Comparison of ENCODE assay signal across 9 mouse cellular contexts in the genomic region with DNA sequence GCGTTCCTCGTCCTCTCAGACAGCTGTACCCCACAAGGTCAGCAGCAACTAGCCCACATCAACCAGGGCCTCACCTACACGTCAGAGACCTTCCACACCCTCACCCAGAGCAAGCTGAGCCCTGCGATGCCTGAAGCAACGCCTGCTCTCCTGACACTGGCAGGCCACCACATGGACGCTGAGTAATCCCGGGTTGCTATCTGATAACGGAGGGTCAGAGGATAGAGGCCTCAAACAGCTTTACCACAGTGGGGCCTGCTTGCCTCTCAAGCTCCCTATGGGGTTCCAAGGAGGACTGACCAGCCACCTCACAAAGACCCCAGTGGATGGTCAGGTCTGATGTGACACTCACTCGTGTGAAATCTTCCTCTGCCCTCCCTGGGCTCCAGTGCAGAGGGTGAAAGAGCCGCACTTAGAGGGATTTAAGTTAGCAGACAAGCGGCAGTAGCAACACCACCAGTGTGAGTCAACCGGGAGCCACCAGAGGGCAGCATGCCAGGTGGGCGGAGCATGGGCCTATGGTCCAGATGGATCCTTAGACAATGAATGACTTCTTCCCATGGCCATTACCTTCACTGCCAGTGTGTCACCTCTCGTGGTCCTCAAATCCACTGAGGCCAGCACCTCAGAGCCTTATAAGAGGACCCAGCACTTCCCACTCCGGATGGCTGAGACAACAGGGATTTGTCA. TPM values are rescaled to one million over a fixed set of nuclear protein-coding genes. Genes with fewer than 3 reads are reported as not detected.
DNase-seq lines count a peak whose midpoint lies in the region; ATAC-seq lines count a peak whose summit lies in the region.
"Had no signal": no experiment of that assay in that cellular context is flagged by ENCODE, and none has a peak within 500 bp of the region (broad histone marks: within the 10 kb centered on the region; RNA-seq: fewer than 3 reads in every experiment).

No protein-coding gene starts in this region.

- no peak overlapping the region for H3K4me3 ChIP-seq in limb, embryonic 11.5 days (ENCODE audit: low read depth, low read length)
- H3K4me3 ChIP-seq: embryonic facial prominence, embryonic 15.5 days had no signal

- ATAC-seq in monocyte, adult 5-6 weeks (replicated peaks; ENCODE audit: insufficient number of reproducible peaks, low FRiP score, low TSS enrichment, poor library complexity, severe bottlenecking) = no peak; the same call in 1 of the 2 replicates
- 0 out of 2 replicates have a peak, but pooled peaks have one; percentile 53 for ATAC-seq in erythroblast, adult 5-6 weeks (replicated peaks; ENCODE audit: low FRiP score, poor library complexity, severe bottlenecking)
- ATAC-seq in hematopoietic stem cell, adult 5-6 weeks (replicated peaks in 1 of 2; ENCODE audit: insufficient read depth in 1 of 2, low FRiP score in 2 of 2, low TSS enrichment in 1 of 2, low read depth in 1 of 2, poor library complexity in 2 of 2, severe bottlenecking in 2 of 2) = peak; percentile 34 to 47; a peak in 2 of 4 replicates
- ATAC-seq in limb, embryonic 11.5 days (ENCODE audit: insufficient number of reproducible peaks, low FRiP score, low TSS enrichment, low read depth) = no peak

- WGBS in limb, embryonic 11.5 days = 74% methylated on average over 15 of the region's 15 CpGs

- no peaks in the 10 kb centered on the region for H3K4me1 ChIP-seq in limb, embryonic 11.5 days (ENCODE audit: control insufficient read depth, insufficient read depth, low read length)

- no peak overlapping the region for H3K27ac ChIP-seq in limb, embryonic 11.5 days (replicated peaks; ENCODE audit: low read depth, low read length)
- H3K27ac ChIP-seq: embryonic facial prominence, embryonic 15.5 days had no signal

- no peak overlapping the region for H3K4me2 ChIP-seq in limb, embryonic 11.5 days (ENCODE audit: low read depth, severe bottlenecking)
- H3K4me2 ChIP-seq: embryonic facial prominence, embryonic 15.5 days had no signal

- no peak overlapping the region for H3K9ac ChIP-seq in limb, embryonic 11.5 days (ENCODE audit: low read length)
- H3K9ac ChIP-seq: embryonic facial prominence, embryonic 15.5 days had no signal

- H3K27me3 ChIP-seq in limb, embryonic 11.5 days (ENCODE audit: control insufficient read depth, insufficient read depth, low read length) = no peaks in the 10 kb centered on the region
- H3K27me3 ChIP-seq: embryonic facial prominence, embryonic 15.5 days had no signal

- DNase-seq in monocyte, adult 2 months (ENCODE audit: low read depth in 1 of 2, low spot score in 2 of 2) = peak; percentile 41 to 51
- DNase-seq in adrenal gland, postnatal 4 days (ENCODE audit: low spot score in 2 of 2) = peak; percentile 56 to 77
- peak; percentile 74 for DNase-seq in limb, embryonic 11.5 days (ENCODE audit: low spot score)
- DNase-seq in natural killer cell, adult 2 months (ENCODE audit: low spot score in 2 of 2) = peak; percentile 30 to 56
- DNase-seq in thymus, postnatal 10 days (ENCODE audit: low spot score in 2 of 2) = peak; percentile 44 to 70

- H3K36me3 ChIP-seq in limb, embryonic 11.5 days (ENCODE audit: control insufficient read depth, insufficient read depth, low read length) = peaks cover 29% of the 10 kb centered on the region

- H3K9me3 ChIP-seq in limb, embryonic 11.5 days (ENCODE audit: control insufficient read depth, low read length) = no peaks in the 10 kb centered on the region
- H3K9me3 ChIP-seq: embryonic facial prominence, embryonic 15.5 days had no signal

RNA-seq across cellular contexts. Expression of a gene that starts 12.0 kb away (rescaled TPM):
- 2.9 to 5.3 TPM (median 3.1 TPM) in 3 replicates for total RNA-seq in monocyte, adult 5-6 weeks (2017)
- total RNA-seq in adrenal gland, postnatal 4 days (2021) = 10 to 100 TPM; 41.2 to 48.6 TPM
- 2.7 and 23.2 TPM in 2 replicates for total RNA-seq in erythroblast, adult 5-6 weeks (2015; ENCODE audit: low replicate concordance)
- 0.85 and 3.2 TPM in 2 replicates for total RNA-seq in erythroblast, adult 5-6 weeks (2017; ENCODE audit: low replicate concordance)
- total RNA-seq in hematopoietic stem cell, adult 5-6 weeks (2017) = 15.5 and 16.4 TPM in 2 replicates
- polyA plus RNA-seq in limb, embryonic 11.5 days (2014; fragmentation: Nextera tagmentation; extraction: Ambion mirVana) = 24.6 and 26.2 TPM in 2 replicates

RNA-seq across cellular contexts. Expression of a gene that starts 23.4 kb away (rescaled TPM):
- total RNA-seq in monocyte, adult 5-6 weeks (2017) = 112 to 213 TPM (median 125 TPM) in 3 replicates
- total RNA-seq in adrenal gland, postnatal 4 days (2021) = 1 to 10 TPM; 6.8 to 8.0 TPM
- total RNA-seq in erythroblast, adult 5-6 weeks (2015; ENCODE audit: low replicate concordance) = 11.1 and 14.4 TPM in 2 replicates
- total RNA-seq in erythroblast, adult 5-6 weeks (2017; ENCODE audit: low replicate concordance) = 14.9 and 20.2 TPM in 2 replicates
- 51.1 and 56.9 TPM in 2 replicates for total RNA-seq in hematopoietic stem cell, adult 5-6 weeks (2017)
- 2.7 and 2.9 TPM in 2 replicates for polyA plus RNA-seq in limb, embryonic 11.5 days (2014; fragmentation: Nextera tagmentation; extraction: Ambion mirVana)

RNA-seq across cellular contexts. Expression of a gene that starts 48.3 kb away (rescaled TPM):
- total RNA-seq in monocyte, adult 5-6 weeks (2017) = 9.8 to 16.9 TPM (median 13.1 TPM) in 3 replicates
- total RNA-seq in adrenal gland, postnatal 4 days (2021) = 10 to 100 TPM; 13.2 to 16.8 TPM
- not detected in 2 replicates for total RNA-seq in erythroblast, adult 5-6 weeks (2015; ENCODE audit: low replicate concordance)
- total RNA-seq in erythroblast, adult 5-6 weeks (2017; ENCODE audit: low replicate concordance) = not detected in 2 replicates
- total RNA-seq in hematopoietic stem cell, adult 5-6 weeks (2017) = 5.1 and 11.2 TPM in 2 replicates
- 28.9 and 29.7 TPM in 2 replicates for polyA plus RNA-seq in limb, embryonic 11.5 days (2014; fragmentation: Nextera tagmentation; extraction: Ambion mirVana)

Comparison
In these comparisons a context has a peak if more than half of its experiments do, and no peak if none do; other contexts are left out.
1. ATAC-seq: peak in erythroblast, adult 5-6 weeks (single experiment) and hematopoietic stem cell, adult 5-6 weeks (2 of 2); none in monocyte, adult 5-6 weeks (single experiment) and limb, embryonic 11.5 days (single experiment).
2. Peak in every context shown above with its lines, with median percentiles within 50 percentile points of each other: DNase-seq.